Mouse (Mus musculus) embryonic facial prominence, embryonic 12.5 days (tissue): ENCODE measurements at regions not wholly inside any gene's neighbourhood (a gene's known extent, or its start where the extent isn't known, plus 50 kb on each side); places are given as distances from the start of the nearest gene placed in this dataset.

Experiments used
- ATAC-seq: fragments of 200-750 bp; cut with Nextera tagmentation; 2 replicates; pipeline ENCODE4 v1.8.0; 2017; ENCODE audit not compliant: insufficient number of reproducible peaks, insufficient read depth, low FRiP score, low TSS enrichment
- H3K27ac ChIP-seq: fragments of 300-500 bp; sonication (generic); 2 replicates; pipeline ENCODE4 v1.5.1; 2016; ENCODE audit warnings: mild to moderate bottlenecking
- H3K27me3 ChIP-seq: fragments of 300-500 bp; sonication (generic); 2 replicates; pipeline ENCODE4 v1.6.1; 2016; ENCODE audit warnings: mild to moderate bottlenecking, moderate library complexity
- H3K36me3 ChIP-seq: fragments of 300-500 bp; sonication (generic); 2 replicates; pipeline ENCODE4 v1.6.1; 2016; ENCODE audit warnings: mild to moderate bottlenecking
- H3K4me1 ChIP-seq: fragments of 300-500 bp; sonication (generic); 2 replicates; pipeline ENCODE4 v1.6.1; 2016
- H3K4me2 ChIP-seq: fragments of 300-500 bp; sonication (generic); replicated peaks from 2 replicates; pipeline ENCODE4 v1.6.1; 2016; ENCODE audit warnings: mild to moderate bottlenecking, moderate library complexity
- H3K4me3 ChIP-seq: fragments of 300-500 bp; sonication (generic); 2 replicates; pipeline ENCODE4 v1.5.1; 2016; ENCODE audit warnings: mild to moderate bottlenecking
- H3K9ac ChIP-seq: fragments of 300-500 bp; sonication (generic); 2 replicates; pipeline ENCODE4 v1.6.1; 2016; ENCODE audit warnings: mild to moderate bottlenecking, moderate library complexity
- H3K9me3 ChIP-seq: fragments of 300-500 bp; sonication (generic); 2 replicates; pipeline ENCODE4 v1.6.1; 2016; ENCODE audit warnings: mild to moderate bottlenecking, moderate library complexity
- WGBS: fragments of 180-500 bp; shearing (Covaris S2); methylation state at CpG from one replicate; pipeline ENCODE4 v1.1.7; 2016; 5-methylcytosine and 5-hydroxymethylcytosine counted together

DNA sequence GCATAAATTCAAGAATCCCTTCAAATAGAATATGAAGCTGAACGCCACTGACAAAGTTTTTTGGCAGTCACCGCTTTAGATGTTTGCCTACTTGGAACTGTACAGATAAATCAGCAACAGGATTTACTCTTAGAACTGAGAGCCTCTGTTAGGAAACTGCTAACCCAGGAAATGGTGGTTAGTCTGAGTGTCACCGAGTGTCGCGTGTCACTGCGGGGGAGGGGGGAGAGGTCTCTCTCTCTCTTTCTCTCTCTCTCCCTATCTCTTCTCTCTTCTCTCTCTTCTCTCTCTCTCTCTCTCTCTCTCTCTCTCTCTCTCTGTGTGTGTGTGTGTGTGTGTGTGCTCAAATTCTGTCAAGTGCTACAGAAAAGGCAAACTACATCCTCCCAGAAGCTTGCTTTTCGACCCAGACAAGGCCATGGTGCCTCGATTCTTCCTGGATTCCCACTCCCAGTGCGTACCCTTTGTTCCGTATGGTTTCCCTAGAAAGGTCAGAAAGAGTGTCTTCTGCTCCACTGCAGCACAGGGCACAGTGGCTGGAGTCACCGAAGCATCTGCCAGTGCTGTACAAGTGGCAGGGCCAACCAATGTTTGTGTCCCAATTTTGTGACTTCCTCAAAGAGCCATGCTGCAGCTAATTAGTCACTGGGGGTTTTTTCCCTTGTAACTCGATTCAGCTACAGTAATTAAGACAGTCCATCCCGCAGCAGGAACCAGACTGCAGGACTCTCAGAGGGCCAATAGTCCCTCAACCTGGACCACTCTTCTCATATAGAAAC, 87.0 kb downstream of the Cog6 start:
- Histone ChIP-seq H3K9ac (no peak overlapping the region), H3K4me3 (no peak overlapping the region), H3K4me2 (no peak overlapping the region), H3K27me3 (no peaks in the 10 kb centered on the region), H3K36me3 (no peaks in the 10 kb centered on the region), H3K9me3 (no peaks in the 10 kb centered on the region), H3K4me1 (peaks cover 3% of the 10 kb centered on the region; the same call in 1 of the 2 replicates), H3K27ac (no peak overlapping the region)
- no peak for ATAC-seq
- WGBS = 57% methylated on average over 13 of the region's 13 CpGs

DNA sequence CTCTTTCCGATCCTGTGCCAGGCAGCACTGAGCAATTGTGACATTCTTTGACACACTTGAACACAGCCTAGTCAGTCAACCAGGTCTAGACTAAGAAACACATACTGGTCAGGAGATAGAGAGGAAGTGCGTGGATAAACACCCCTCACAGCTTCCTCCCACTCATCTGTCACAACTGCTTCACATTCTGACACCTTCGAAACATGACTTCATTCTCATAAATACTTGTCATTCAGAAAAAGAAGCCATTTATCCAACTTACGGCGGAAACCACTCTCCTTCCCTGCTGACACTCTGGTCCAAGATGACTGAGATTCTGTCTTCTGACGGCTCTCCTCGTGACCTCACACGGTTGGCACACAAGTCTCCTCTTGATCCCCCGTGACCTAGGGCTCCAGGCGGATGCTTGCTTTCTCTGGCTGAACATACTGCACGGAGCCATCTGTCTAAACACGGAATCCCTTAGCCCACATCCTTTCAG, 89.6 kb downstream of the Cog6 start:
- WGBS = 53% methylated on average over 12 of the region's 12 CpGs

DNA sequence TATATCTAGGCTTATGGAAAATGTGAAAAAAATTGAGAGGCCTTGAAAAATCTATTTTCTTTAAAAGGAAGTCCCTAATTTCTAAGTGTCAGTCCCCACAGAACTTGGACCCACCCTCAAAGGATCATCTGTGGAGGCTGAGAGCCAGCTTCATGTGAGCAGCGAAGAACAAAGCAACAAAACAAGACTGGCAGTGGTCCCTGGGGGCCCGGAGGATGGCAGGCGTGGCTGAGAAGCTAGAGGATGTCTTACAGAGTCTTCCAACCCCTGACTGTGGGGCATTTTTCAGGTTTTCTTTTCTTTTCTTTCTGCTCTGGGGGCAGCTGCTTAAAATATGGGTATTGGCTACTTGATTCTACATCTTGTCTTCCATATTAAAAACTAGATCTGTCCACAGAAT, 90.5 kb downstream of the Cog6 start:
- H3K36me3 ChIP-seq = no peaks in the 10 kb centered on the region
- H3K4me3 ChIP-seq = no peak overlapping the region
- peaks cover 3% of the 10 kb centered on the region; the same call in 1 of the 2 replicates for H3K4me1 ChIP-seq
- H3K27ac ChIP-seq = no peak overlapping the region
- H3K4me2 ChIP-seq = no peak overlapping the region
- WGBS = 50% methylated on average over 3 of the region's 3 CpGs
- H3K27me3 ChIP-seq = no peaks in the 10 kb centered on the region
- H3K9me3 ChIP-seq = no peaks in the 10 kb centered on the region
- no peak overlapping the region for H3K9ac ChIP-seq
- ATAC-seq = no peak

More for the DNA sequence above, 89.6 kb downstream of the Cog6 start:
- Histone ChIP-seq H3K27ac (no peak overlapping the region), H3K4me3 (no peak overlapping the region), H3K36me3 (no peaks in the 10 kb centered on the region), H3K9me3 (no peaks in the 10 kb centered on the region), H3K9ac (no peak overlapping the region), H3K27me3 (no peaks in the 10 kb centered on the region), H3K4me2 (no peak overlapping the region), H3K4me1 (peaks cover 3% of the 10 kb centered on the region; the same call in 1 of the 2 replicates)
- ATAC-seq = no peak

DNA sequence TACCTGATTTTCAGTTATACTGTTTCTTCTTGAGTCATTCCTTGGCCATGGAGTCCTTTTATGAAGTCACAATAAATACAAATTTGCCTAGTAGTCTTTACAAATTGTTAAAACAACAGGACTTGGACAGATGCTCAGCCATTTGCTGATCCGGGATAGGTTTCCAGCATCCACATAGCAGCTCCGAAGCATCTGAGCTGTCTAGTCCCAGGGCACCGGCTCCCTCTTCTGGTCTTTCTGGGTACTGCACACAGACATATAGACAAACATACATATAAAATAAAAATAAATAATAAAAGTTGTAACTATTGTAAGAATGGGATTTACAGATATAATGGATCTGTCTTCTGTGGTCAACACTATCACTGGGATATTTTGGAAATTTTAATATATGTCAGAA, 91.8 kb downstream of the Cog6 start:
- Histone ChIP-seq H3K4me3 (no peak overlapping the region), H3K36me3 (no peaks in the 10 kb centered on the region), H3K27me3 (no peaks in the 10 kb centered on the region), H3K27ac (no peak overlapping the region), H3K4me1 (peaks cover 1% of the 10 kb centered on the region; the same call in 1 of the 2 replicates), H3K9me3 (no peaks in the 10 kb centered on the region), H3K4me2 (no peak overlapping the region), H3K9ac (no peak overlapping the region)
- no peak for ATAC-seq
- 63% methylated on average over 3 of the region's 3 CpGs for WGBS

DNA sequence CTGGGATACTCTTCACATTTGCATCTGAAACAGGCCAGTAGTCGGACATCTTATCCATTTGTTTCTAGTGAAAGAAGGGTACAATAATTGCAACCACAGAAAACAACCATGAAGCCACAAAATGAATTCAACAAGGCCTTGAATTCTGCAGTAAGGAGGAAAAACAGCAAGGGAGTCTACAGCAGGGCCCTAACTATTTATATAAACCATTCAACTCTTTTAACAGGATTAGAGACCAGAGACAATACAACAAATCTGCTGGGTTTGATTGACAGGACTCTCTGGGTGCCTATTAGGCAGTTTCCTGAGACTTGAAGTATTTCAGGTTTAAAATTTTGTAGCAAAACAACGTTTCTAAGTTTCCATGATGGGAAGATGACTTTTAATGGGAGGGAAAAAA, 92.4 kb downstream of the Cog6 start:
- 43% methylated on average over 2 of the region's 2 CpGs for WGBS
- H3K27ac ChIP-seq = no peak overlapping the region
- H3K36me3 ChIP-seq = no peaks in the 10 kb centered on the region
- no peak for ATAC-seq
- no peak overlapping the region for H3K9ac ChIP-seq
- no peak overlapping the region for H3K4me3 ChIP-seq
- no peaks in the 10 kb centered on the region for H3K4me1 ChIP-seq
- H3K27me3 ChIP-seq = no peaks in the 10 kb centered on the region
- H3K4me2 ChIP-seq = no peak overlapping the region
- H3K9me3 ChIP-seq = no peaks in the 10 kb centered on the region

DNA sequence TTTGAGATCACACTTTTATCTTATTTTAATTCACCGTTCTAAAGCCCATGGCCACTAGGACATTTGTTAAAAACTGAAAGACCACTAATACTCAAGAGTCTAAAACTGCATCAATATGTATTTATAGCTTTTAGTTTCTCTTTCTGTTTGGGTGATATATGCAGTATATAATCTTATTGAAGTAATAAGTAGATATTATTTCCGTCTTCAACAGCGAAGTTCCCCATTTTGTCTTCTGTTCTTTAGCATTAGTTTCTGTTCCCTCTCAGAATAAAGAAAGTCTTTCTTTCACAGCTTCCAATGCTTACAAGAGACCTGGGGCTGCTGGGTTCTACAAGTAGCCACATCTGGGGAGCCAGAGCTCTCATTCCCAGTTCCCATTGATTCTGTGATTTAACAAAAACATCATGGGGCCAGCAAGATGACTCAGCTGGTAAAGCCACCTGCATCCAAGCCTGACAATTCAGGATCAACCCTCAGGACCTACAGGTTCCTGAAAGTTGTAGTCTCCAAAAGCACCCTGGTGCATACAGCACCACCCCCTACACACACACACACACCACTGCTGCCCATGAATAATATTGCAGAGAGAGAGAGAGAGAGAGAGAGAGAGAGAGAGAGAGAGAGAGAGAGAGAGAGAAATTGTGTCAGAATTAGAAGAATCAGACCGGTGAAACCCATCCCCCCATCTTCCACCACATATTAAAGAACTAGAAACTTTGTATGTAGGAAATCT, 93.0 kb downstream of the Cog6 start:
- no peak overlapping the region for H3K4me2 ChIP-seq
- no peaks in the 10 kb centered on the region for H3K27me3 ChIP-seq
- H3K9ac ChIP-seq = no peak overlapping the region
- no peaks in the 10 kb centered on the region for H3K9me3 ChIP-seq
- no peaks in the 10 kb centered on the region for H3K4me1 ChIP-seq
- no peak for ATAC-seq
- H3K36me3 ChIP-seq = no peaks in the 10 kb centered on the region
- 89% methylated on average over 4 of the region's 4 CpGs for WGBS
- H3K27ac ChIP-seq = no peak overlapping the region
- no peak overlapping the region for H3K4me3 ChIP-seq

DNA sequence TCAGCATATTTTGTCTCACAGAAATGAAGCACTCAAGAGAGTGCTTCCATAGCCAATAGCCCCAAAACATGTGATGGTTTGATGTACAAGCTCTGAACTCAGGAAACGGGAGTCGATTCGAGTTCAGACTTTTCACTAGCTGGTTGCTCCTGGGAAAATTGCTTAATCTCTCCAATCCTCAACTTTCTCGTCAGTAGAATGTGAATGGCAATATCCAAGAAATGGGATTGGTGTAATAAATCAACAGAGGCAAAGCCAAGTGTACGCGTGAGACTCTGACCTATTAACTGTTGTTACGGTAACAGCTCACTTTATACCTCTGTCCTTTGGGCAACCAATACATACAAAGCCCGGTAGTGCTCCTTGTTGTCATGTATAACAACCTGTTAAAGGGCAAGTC, 94.6 kb downstream of the Cog6 start:
- Histone ChIP-seq H3K27ac (no peak overlapping the region), H3K36me3 (no peaks in the 10 kb centered on the region), H3K9ac (no peak overlapping the region), H3K27me3 (no peaks in the 10 kb centered on the region), H3K4me1 (no peaks in the 10 kb centered on the region), H3K4me2 (no peak overlapping the region), H3K4me3 (no peak overlapping the region), H3K9me3 (peaks cover 4% of the 10 kb centered on the region)
- WGBS = 94% methylated on average over 8 of the region's 8 CpGs
- ATAC-seq = no peak

DNA sequence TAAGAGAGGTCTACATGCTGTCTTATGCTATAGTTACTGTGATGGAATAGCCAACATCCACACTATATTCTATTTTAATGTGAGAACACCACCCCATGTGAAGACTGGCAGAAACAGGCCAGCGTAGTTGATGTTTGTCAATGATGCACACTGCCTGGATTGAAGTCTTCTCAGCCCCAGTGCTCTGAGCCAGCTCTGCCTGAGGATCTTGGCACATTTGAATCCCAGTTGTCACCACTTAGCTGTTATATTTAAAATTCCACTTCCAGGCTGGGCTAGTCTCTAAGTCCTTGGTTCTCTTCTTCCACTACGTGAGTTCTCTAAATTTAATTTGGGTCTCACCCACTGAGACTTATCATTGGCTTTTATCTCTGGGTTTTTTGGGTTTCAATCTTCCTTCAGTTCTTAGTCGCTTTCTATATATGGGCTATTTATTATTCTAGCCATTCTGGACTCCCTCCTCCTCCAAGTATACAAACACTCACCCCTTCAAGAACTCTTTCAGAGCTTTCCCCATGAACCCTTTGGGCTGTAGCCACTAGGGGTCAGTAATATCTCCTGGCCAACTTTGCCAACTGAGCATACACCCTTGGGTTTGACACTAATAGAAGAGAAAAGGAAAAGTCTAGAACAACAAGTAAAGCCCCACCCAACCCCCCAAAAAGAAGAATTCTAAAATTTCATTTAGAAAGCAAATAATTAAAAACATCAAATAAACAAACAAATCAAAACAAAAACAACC, 110.0 kb downstream of the Cog6 start:
- ATAC-seq = no peak
- no peak overlapping the region for H3K4me3 ChIP-seq
- no peak overlapping the region for H3K27ac ChIP-seq
- H3K9ac ChIP-seq = no peak overlapping the region
- no peaks in the 10 kb centered on the region for H3K27me3 ChIP-seq
- no peaks in the 10 kb centered on the region for H3K36me3 ChIP-seq
- WGBS = 88% methylated on average over 3 of the region's 3 CpGs
- H3K4me2 ChIP-seq = no peak overlapping the region
- H3K9me3 ChIP-seq = no peaks in the 10 kb centered on the region
- no peaks in the 10 kb centered on the region for H3K4me1 ChIP-seq

DNA sequence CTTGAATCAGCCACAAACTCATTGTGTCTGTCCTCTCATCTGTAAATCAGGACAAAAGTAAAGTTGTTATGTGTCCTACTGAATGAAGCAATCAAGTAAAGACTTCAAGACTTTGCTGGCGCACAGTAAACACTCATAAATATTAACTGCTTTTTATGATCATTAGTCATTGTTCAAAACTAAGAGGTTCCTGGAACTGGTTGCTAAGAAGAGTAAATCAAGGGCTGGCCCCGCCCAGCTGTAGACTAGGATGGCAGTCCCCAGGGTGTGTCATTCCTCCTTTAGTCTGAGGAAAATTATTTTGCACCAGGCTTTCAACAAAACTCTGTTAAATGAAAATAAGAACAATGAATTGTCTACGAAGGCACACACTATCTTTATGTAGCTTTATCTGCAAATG, 113.0 kb downstream of the Cog6 start:
- ATAC-seq = no peak
- Histone ChIP-seq H3K27me3 (no peaks in the 10 kb centered on the region), H3K36me3 (no peaks in the 10 kb centered on the region), H3K9me3 (no peaks in the 10 kb centered on the region), H3K9ac (no peak overlapping the region), H3K4me3 (no peak overlapping the region), H3K27ac (no peak overlapping the region), H3K4me2 (no peak overlapping the region), H3K4me1 (no peaks in the 10 kb centered on the region)
- WGBS = 88% methylated on average over 3 of the region's 3 CpGs

DNA sequence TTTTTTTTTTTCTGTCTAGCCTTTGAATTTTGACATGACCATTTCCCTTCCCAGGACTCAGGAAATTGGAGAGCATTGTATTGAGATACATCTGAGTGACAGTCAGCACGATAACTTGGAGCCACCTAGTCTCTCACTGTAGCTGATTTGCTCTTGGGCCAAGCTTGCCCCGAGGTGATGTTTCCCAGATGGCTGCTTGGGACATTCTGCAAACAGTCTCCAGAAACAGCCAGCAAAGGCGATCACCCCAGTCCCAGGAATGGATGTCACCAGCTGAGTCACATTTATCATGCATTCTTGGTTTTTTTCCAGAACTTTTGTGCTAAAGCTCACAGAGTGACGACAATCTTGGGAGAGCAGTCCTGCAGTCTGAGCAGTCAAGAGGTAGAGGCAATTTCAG, 119.4 kb downstream of the Cog6 start:
- ATAC-seq = no peak
- no peak overlapping the region for H3K27ac ChIP-seq
- no peak overlapping the region for H3K4me3 ChIP-seq
- 34% methylated on average over 4 of the region's 4 CpGs for WGBS
- no peaks in the 10 kb centered on the region for H3K9me3 ChIP-seq
- no peaks in the 10 kb centered on the region for H3K4me1 ChIP-seq
- H3K9ac ChIP-seq = no peak overlapping the region
- H3K36me3 ChIP-seq = no peaks in the 10 kb centered on the region
- no peak overlapping the region for H3K4me2 ChIP-seq
- no peaks in the 10 kb centered on the region for H3K27me3 ChIP-seq

DNA sequence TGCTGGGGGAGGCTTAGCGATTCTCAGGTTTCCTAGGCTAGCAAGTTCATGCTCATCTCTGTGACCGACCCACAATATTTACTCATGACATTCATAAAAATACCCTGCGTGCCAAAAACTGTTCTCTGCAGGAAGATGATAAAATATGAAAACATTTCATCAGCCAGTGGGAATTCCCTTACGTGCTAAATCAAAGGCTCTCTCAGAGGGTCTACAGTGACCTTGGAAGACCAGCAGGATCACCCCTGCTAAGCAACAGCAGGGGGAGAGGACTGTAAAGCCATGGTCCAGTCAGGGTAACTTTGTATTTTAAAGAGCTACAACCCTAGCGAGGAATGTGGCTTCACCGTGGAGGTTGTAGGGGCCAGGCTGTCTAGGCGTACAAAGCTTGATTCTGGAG, 120.6 kb downstream of the Cog6 start:
- no peak overlapping the region for H3K4me3 ChIP-seq
- H3K36me3 ChIP-seq = no peaks in the 10 kb centered on the region
- no peak overlapping the region for H3K4me2 ChIP-seq
- no peaks in the 10 kb centered on the region for H3K9me3 ChIP-seq
- H3K27ac ChIP-seq = no peak overlapping the region
- no peak for ATAC-seq
- WGBS = 82% methylated on average over 7 of the region's 7 CpGs
- H3K4me1 ChIP-seq = no peaks in the 10 kb centered on the region
- no peak overlapping the region for H3K9ac ChIP-seq
- H3K27me3 ChIP-seq = no peaks in the 10 kb centered on the region
